Mouse (Mus musculus) liver, postnatal 0 days (tissue): ENCODE results near the gene Esrrg. TPM values are rescaled to one million over a fixed set of nuclear protein-coding genes. Genes with fewer than 3 reads are reported as not detected.

ENCODE experiments used
- ATAC-seq: fragments of 200-750 bp; cut with Nextera tagmentation; 2 replicates; pipeline ENCODE4 v1.8.0; 2017; ENCODE audit warnings: mild to moderate bottlenecking, moderate library complexity
- DNase-seq: peaks from one replicate; pipeline ENCODE4 v3.0.0-alpha.2; 2016
- H3K27ac ChIP-seq: fragments of 300-500 bp; sonication (generic); 2 replicates; pipeline ENCODE4 v1.5.1; 2014; ENCODE audit warnings: antibody characterized with exemption, moderate library complexity, mild to moderate bottlenecking, low read depth
- H3K27me3 ChIP-seq: fragments of 300-500 bp; sonication (generic); 2 replicates; pipeline ENCODE4 v1.6.1; 2014; ENCODE audit warnings: low read length, control low read depth, mixed read lengths; ENCODE audit not compliant: insufficient read depth
- H3K36me3 ChIP-seq: fragments of 300-500 bp; sonication (generic); replicated peaks from 2 replicates; pipeline ENCODE4 v1.6.1; 2014; ENCODE audit warnings: mild to moderate bottlenecking, control low read depth, low read length, moderate library complexity, mixed read lengths; ENCODE audit not compliant: insufficient read depth
- H3K4me1 ChIP-seq: fragments of 300-500 bp; sonication (generic); 2 replicates; pipeline ENCODE4 v1.6.1; 2014; ENCODE audit warnings: antibody characterized with exemption, mild to moderate bottlenecking, control low read depth; ENCODE audit not compliant: insufficient read depth
- H3K4me2 ChIP-seq: fragments of 300-500 bp; sonication (generic); 2 replicates; pipeline ENCODE4 v1.6.1; 2014; ENCODE audit warnings: low read depth, mild to moderate bottlenecking, low read length, moderate library complexity, mixed read lengths
- H3K4me3 ChIP-seq: fragments of 300-500 bp; sonication (generic); 2 replicates; pipeline ENCODE4 v1.5.1; 2014; ENCODE audit warnings: low read depth, low read length
- H3K9ac ChIP-seq: fragments of 300-500 bp; sonication (generic); replicated peaks from 2 replicates; pipeline ENCODE4 v1.6.1; 2014; ENCODE audit warnings: mild to moderate bottlenecking, moderate library complexity
- H3K9me3 ChIP-seq: fragments of 300-500 bp; sonication (generic); 2 replicates; pipeline ENCODE4 v1.6.1; 2016; ENCODE audit warnings: mild to moderate bottlenecking, control low read depth, low read length, mixed read lengths
- CTCF ChIP-seq: sonication (generic); IDR thresholded peaks from 2 replicates; pipeline ENCODE4 v1.5.1; 2016; ENCODE audit warnings: antibody characterized with exemption, low read depth
- EP300 ChIP-seq: IDR thresholded peaks from 2 replicates; pipeline ENCODE4 v1.6.1; 2016; ENCODE audit warnings: antibody characterized with exemption, low read depth, mild to moderate bottlenecking
- WGBS: fragments of 180-500 bp; shearing (Covaris S2); extraction: QIAGEN DNeasy Blood & Tissue Kit; methylation state at CpG from one replicate; pipeline ENCODE4 v1.1.7; 2014; ENCODE audit not compliant: insufficient replicate concordance; 5-methylcytosine and 5-hydroxymethylcytosine counted together
- polyA plus RNA-seq: library from polyadenylated mRNA; unstranded; fragments of >200 nt; fragmentation: Nextera tagmentation; extraction: Ambion mirVana; gene quantifications from 2 replicates; pipeline ENCODE4 v1.2.1, GENCODE M21; 2015

Gene Esrrg
- polyA plus RNA-seq, 1 experiment from 2014 or later: 0.11 TPM

GRCm38 (mm10) chr1:187698201-187698600 is 89.6 kb downstream of the Esrrg start:
- Histone ChIP-seq H3K4me3 (no peak overlapping the region), H3K4me2 (no peak overlapping the region), H3K9ac (no peak overlapping the region), H3K27ac (no peak overlapping the region), H3K36me3 (no peaks in the 10 kb centered on the region), H3K9me3 (no peaks in the 10 kb centered on the region), H3K27me3 (no peaks in the 10 kb centered on the region), H3K4me1 (no peaks in the 10 kb centered on the region)
- DNase-seq (no peak), ATAC-seq (no peak)
- WGBS: 79% methylated on average over 9 of the region's 9 CpGs
- TF ChIP-seq EP300 (no peak), CTCF (no peak)

GRCm38 (mm10) chr1:187700963-187701362 is 92.4 kb downstream of the Esrrg start:
- Histone ChIP-seq H3K9me3 (no peaks in the 10 kb centered on the region), H3K27ac (no peak overlapping the region), H3K4me1 (no peaks in the 10 kb centered on the region), H3K4me2 (no peak overlapping the region), H3K9ac (no peak overlapping the region), H3K27me3 (no peaks in the 10 kb centered on the region), H3K36me3 (no peaks in the 10 kb centered on the region), H3K4me3 (no peak overlapping the region)
- ATAC-seq (no peak), DNase-seq (no peak)
- no peak for TF ChIP-seq EP300
- TF ChIP-seq CTCF: no peak
- 72% methylated on average over 2 of the region's 2 CpGs for WGBS

DNA sequence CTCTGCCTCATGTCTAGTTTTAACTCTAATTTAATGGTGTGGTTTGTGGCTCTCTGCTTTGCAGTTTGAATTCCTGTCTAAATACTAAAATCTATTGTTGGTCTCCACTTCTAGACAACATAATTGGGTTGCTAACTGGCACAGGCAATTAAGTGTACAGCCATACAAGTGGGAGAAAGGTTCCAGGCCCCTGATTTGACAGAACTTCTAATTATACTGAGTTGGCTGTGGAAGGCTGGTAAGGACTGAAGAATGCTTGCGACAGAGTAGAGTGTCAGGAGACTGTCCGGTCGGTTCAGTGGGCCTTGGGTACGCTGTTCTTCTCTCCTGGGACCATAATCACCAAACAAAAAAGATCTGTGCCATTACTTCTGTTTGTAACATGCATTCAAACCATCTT is 96.3 kb downstream of the Esrrg start:
- 84% methylated on average over 4 of the region's 4 CpGs for WGBS
- no peak overlapping the region for H3K4me2 ChIP-seq
- H3K4me3 ChIP-seq: no peak overlapping the region
- H3K27ac ChIP-seq: no peak overlapping the region
- H3K36me3 ChIP-seq: no peaks in the 10 kb centered on the region
- no peaks in the 10 kb centered on the region for H3K27me3 ChIP-seq
- H3K9ac ChIP-seq: no peak overlapping the region
- no peaks in the 10 kb centered on the region for H3K4me1 ChIP-seq
- ATAC-seq (no peak), DNase-seq (no peak)
- no peaks in the 10 kb centered on the region for H3K9me3 ChIP-seq
- TF ChIP-seq EP300 (no peak), CTCF (no peak)

DNA sequence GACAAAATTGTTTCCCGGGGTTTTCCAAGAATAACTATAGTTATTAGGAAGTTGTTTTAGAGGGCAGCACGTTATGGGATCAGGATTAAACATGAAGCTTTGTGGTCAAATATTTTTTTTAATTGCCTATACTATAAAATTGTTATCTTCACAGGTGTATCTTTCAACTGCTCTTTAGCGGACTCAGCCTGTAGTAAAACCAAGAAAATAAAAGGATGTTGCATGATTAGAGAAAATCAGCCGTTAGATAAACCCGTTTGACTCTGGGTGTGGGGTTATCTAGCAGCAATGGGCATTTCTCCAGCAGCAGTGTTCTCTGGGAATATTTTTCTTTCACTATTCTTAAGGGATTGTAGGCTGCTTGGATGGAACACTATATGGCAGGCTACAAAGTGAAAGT is 96.8 kb downstream of the Esrrg start:
- H3K9ac ChIP-seq: no peak overlapping the region
- no peak overlapping the region for H3K4me2 ChIP-seq
- DNase-seq: no peak
- 71% methylated on average over 5 of the region's 5 CpGs for WGBS
- ATAC-seq: no peak
- H3K27me3 ChIP-seq: no peaks in the 10 kb centered on the region
- TF ChIP-seq CTCF (no peak), EP300 (no peak)
- H3K27ac ChIP-seq: no peak overlapping the region
- no peaks in the 10 kb centered on the region for H3K4me1 ChIP-seq
- no peak overlapping the region for H3K4me3 ChIP-seq
- no peaks in the 10 kb centered on the region for H3K36me3 ChIP-seq
- H3K9me3 ChIP-seq: no peaks in the 10 kb centered on the region

DNA sequence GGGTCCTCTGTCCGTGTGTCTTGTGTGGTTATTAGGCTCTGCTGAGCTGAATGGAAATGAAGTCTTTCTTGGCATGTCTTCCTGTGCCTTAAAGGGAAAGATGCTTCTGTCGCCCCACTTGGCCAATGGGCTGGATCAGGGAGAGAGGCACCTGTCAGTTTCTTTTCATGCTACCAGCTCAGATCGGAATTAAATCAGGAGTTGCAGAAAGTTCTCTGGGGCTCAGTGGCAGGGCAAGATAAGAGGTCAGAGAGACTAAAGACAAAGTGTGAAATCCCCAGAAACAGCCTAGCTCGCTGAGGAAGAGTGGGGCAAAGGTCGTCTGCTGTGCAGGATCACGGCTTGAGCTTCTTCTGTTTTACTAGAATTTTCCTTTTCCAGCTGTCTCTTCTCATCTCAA is 97.5 kb downstream of the Esrrg start:
- ATAC-seq (no peak), DNase-seq (no peak)
- no peaks in the 10 kb centered on the region for H3K4me1 ChIP-seq
- H3K4me2 ChIP-seq: no peak overlapping the region
- 56% methylated on average over 6 of the region's 6 CpGs for WGBS
- H3K9me3 ChIP-seq: no peaks in the 10 kb centered on the region
- H3K4me3 ChIP-seq: no peak overlapping the region
- H3K36me3 ChIP-seq: no peaks in the 10 kb centered on the region
- H3K9ac ChIP-seq: no peak overlapping the region
- H3K27ac ChIP-seq: no peak overlapping the region
- TF ChIP-seq CTCF: no peak
- no peak for TF ChIP-seq EP300
- no peaks in the 10 kb centered on the region for H3K27me3 ChIP-seq

- no peaks in the 10 kb centered on the region for H3K4me1 ChIP-seq
- DNase-seq: no peak
- H3K9me3 ChIP-seq: no peaks in the 10 kb centered on the region
- no peaks in the 10 kb centered on the region for H3K36me3 ChIP-seq
- TF ChIP-seq EP300 (no peak), CTCF (no peak)
- no peak for ATAC-seq
- no peak overlapping the region for H3K4me3 ChIP-seq
- no peak overlapping the region for H3K27ac ChIP-seq
- no peak overlapping the region for H3K9ac ChIP-seq
- no peaks in the 10 kb centered on the region for H3K27me3 ChIP-seq
- no peak overlapping the region for H3K4me2 ChIP-seq
Observed at GRCm38 (mm10) chr1:187707176-187707575, 98.6 kb downstream of the Esrrg start.

- DNase-seq (no peak), ATAC-seq (no peak)
- Histone ChIP-seq H3K9ac (no peak overlapping the region), H3K4me3 (no peak overlapping the region), H3K36me3 (no peaks in the 10 kb centered on the region), H3K4me2 (no peak overlapping the region), H3K4me1 (no peaks in the 10 kb centered on the region), H3K27ac (no peak overlapping the region), H3K9me3 (no peaks in the 10 kb centered on the region), H3K27me3 (no peaks in the 10 kb centered on the region)
- 81% methylated on average over 8 of the region's 8 CpGs for WGBS
- no peak for TF ChIP-seq CTCF
- no peak for TF ChIP-seq EP300
Observed at GRCm38 (mm10) chr1:187710434-187710948, 101.9 kb downstream of the Esrrg start.
